Mouse (Mus musculus) megakaryocyte, embryonic 14.5 days (primary cell): Measurements from ENCODE around the gene Zfp738. TPM values are rescaled to one million over a fixed set of nuclear protein-coding genes. Genes with fewer than 3 reads are reported as not detected.
A peak's percentile ranks its signal among the peaks of the same experiment; 100 is the strongest.

Experiments used
- H3K27me3 ChIP-seq: replicated peaks from 2 replicates; pipeline ENCODE3; 2012; ENCODE audit warnings: inconsistent platforms
- H3K36me3 ChIP-seq: replicated peaks from 2 replicates; pipeline ENCODE3; 2012; ENCODE audit warnings: low read length, inconsistent platforms, mixed read lengths
- H3K4me1 ChIP-seq: 2 replicates; pipeline ENCODE4 v1.6.1; 2012; ENCODE audit warnings: inconsistent platforms
- H3K4me3 ChIP-seq: replicated peaks from 2 replicates; pipeline ENCODE3; 2012; ENCODE audit warnings: moderate library complexity, mild to moderate bottlenecking, inconsistent platforms
- H3K9me3 ChIP-seq: 2 replicates; pipeline ENCODE4 v1.6.1; 2012; ENCODE audit warnings: inconsistent platforms
- FLI1 ChIP-seq: IDR thresholded peaks from 2 replicates; pipeline ENCODE4 v1.6.1; 2012; ENCODE audit warnings: low read length, inconsistent platforms, mixed read lengths
- GATA1 ChIP-seq: IDR thresholded peaks from 3 replicates; pipeline ENCODE4 v1.6.1; 2012; ENCODE audit warnings: mixed read lengths, low read length, inconsistent platforms, borderline replicate concordance
- polyA plus RNA-seq: library from polyadenylated mRNA; stranded (reverse); fragments of >175 nt; gene quantifications from 2 replicates; pipeline ENCODE4 v1.2.3, GENCODE M21; 2012; ENCODE audit warnings: low replicate concordance; ENCODE audit not compliant: insufficient read depth

The Zfp738 gene
- polyA plus RNA-seq, 1 experiment: 0.26 TPM

DNA sequence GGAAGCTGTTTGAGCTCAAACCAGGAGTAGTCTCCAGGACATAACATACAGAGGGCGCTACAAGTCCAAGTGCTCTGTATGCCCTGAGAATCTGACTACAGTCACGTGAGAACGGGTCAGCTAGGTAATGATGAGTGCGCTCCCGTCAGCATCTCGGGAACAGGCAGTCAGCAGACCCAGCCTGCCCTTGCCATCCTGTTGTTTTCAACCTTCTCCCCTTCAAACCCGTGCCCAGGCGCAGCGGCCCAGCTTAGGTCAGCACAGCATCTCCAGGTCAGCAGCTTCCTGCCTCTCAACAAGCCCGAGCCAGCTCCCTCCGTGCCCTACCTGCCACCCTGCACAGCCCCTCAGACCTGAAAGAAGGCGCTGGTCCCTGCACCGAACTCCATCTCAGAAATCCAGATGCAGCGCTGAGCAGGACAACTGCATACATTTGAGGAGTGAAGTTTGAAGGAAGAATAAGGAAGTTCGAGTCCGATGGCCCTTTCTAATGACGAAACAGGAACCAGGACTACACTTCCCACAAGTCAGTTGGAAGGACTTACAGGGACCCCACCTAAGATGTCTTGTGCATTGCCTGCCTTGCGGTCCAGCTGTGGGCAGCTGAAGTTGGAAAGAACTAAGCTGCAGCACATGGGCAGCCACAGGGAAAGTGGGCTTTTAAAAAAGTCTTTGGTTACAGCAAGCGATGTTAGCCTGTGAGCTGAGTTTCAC is 49.4 kb downstream of the Zfp738 start, which contains the start of the genes Gm49345 and Zfp729a:
Gene Gm49345 (minus strand): TSS at position 476 of the 714 bp plus-strand sequence.
Gene Zfp729a (minus strand): TSS at position 498 of the 714 bp plus-strand sequence.
- no peaks in the 10 kb centered on the region for H3K9me3 ChIP-seq
- peak within 1 kb of the TSS; percentile 91 for H3K4me3 ChIP-seq
- peaks cover 4% of the 10 kb centered on the region; the same call in 1 of the 2 replicates for H3K4me1 ChIP-seq
- no peaks in the 10 kb centered on the region for H3K27me3 ChIP-seq
- TF ChIP-seq GATA1: no peak
- TF ChIP-seq FLI1: no peak
- peaks cover 5% of the 10 kb centered on the region for H3K36me3 ChIP-seq

DNA sequence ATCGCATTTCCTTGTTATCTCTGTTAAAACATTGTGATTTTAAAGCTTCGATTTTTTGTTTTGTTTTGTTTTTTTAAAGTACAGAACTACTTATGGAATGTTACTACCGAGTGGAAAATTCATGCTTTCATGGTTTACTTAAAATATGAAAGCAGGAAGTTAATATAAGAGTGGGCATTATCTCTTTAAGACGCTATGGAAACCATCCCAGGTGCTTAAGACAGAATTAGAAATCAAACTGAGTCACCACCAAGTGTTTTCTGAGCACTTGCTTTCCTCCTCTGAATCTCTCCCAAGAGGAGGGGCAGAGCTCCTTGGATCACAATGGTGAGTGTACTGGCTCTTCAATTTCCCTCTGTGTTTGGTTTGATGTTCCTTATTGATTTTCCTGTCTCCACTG is 76.8 kb downstream of the Zfp738 start:
- no peak for TF ChIP-seq FLI1
- no peak for TF ChIP-seq GATA1
- Histone ChIP-seq H3K9me3 (peaks cover 4% of the 10 kb centered on the region; the same call in 1 of the 2 replicates), H3K27me3 (no peaks in the 10 kb centered on the region), H3K4me1 (no peaks in the 10 kb centered on the region), H3K36me3 (no peaks in the 10 kb centered on the region), H3K4me3 (peak overlapping the region; percentile 78)

DNA sequence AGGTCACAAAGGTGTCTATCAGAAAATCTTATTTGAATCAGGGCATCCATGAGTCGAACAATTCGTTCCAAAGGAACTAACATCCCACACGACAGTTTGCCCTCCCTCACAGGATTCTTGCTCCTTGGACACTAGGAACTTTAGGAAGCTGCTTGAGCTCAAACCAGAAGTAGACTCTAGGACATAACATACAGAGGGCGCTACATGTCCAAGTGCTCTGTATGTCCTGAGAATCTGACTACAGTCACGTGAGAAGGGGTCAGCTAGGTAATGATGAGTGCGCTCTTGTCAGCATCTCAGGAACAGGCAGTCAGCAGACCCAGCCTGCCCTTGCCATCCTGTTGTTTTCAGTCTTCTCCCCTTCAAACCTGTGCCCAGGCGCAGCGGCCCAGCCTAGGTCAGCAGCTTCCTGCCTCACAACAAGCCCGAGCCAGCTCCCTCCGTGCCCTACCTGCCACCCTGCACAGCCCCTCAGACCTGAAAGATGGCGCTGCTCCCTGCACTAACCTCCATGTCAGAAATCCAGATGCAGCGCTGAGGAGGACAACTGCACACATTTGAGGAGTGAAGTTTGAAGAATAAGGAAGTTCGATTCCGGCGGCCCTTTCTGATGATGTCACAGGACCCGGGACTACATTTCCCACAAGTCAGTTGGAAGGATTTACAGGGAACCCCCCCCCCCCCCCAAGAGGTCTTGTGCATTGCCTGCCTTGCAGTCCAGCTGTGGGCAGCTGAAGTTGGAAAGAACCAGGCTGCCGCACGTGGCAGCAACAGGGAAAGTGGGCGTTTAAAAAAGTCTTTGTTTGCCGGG is 77.6 kb downstream of the Zfp738 start, which contains the start of gene Zfp729b:
Gene Zfp729b (minus strand): TSS at position 642 of the 811 bp plus-strand sequence.
- Histone ChIP-seq H3K4me3 (peak within 1 kb of the TSS; percentile 88), H3K4me1 (no peaks in the 10 kb centered on the region), H3K9me3 (peaks cover 4% of the 10 kb centered on the region; the same call in 1 of the 2 replicates), H3K27me3 (no peaks in the 10 kb centered on the region), H3K36me3 (no peaks in the 10 kb centered on the region)
- TF ChIP-seq GATA1 (no peak), FLI1 (no peak)

Other genes with a start within 250 kb of the Zfp738 start
- gene Zfp874a, start 235.4 kb downstream of the Zfp738 start, polyA plus RNA-seq: 0.13 TPM in 1 of 2 replicates, not detected in the other
- not detected in 2 replicates for gene Zfp874b, start 202.8 kb downstream of the Zfp738 start, polyA plus RNA-seq
- gene Zfp58, start 186.5 kb downstream of the Zfp738 start, polyA plus RNA-seq: not detected in 2 replicates
- gene Gm26965, start 160.9 kb downstream of the Zfp738 start, polyA plus RNA-seq: not detected in 2 replicates
- 0.17 TPM in 1 of 2 replicates, not detected in the other for gene Zfp87, start 160.9 kb downstream of the Zfp738 start, polyA plus RNA-seq
- gene Zfp748, start 133.2 kb downstream of the Zfp738 start, polyA plus RNA-seq: 0.09 TPM in 1 of 2 replicates, not detected in the other
- 0.18 TPM in 1 of 2 replicates, not detected in the other for gene Zfp729b, start 77.4 kb downstream of the Zfp738 start, polyA plus RNA-seq
- gene Gm49345, start 49.3 kb downstream of the Zfp738 start, polyA plus RNA-seq: not detected in 2 replicates
- 0.26 TPM in 1 of 2 replicates, not detected in the other for gene Zfp729a, start 49.3 kb downstream of the Zfp738 start, polyA plus RNA-seq
- gene Zfp65, start 42.1 kb upstream of the Zfp738 start, polyA plus RNA-seq: not detected in 2 replicates
- gene Zfp85, start 68.2 kb upstream of the Zfp738 start, polyA plus RNA-seq: 0.12 TPM in 1 of 2 replicates, not detected in the other
- 0.17 TPM in 1 of 2 replicates, not detected in the other for gene Zfp493, start 92.6 kb upstream of the Zfp738 start, polyA plus RNA-seq
- not detected in 2 replicates for gene Zfp273, start 126.7 kb upstream of the Zfp738 start, polyA plus RNA-seq
- gene Gm10037, start 144.0 kb upstream of the Zfp738 start, polyA plus RNA-seq: not detected in 2 replicates
- not detected in 2 replicates for gene BC048507, start 176.3 kb upstream of the Zfp738 start, polyA plus RNA-seq